Mouse (Mus musculus) myocyte (in vitro differentiated cells): ENCODE data around the gene Hist1h3a. TPM values are rescaled to one million over a fixed set of nuclear protein-coding genes. Genes with fewer than 3 reads are reported as not detected.

Source experiments
- H3K27me3 ChIP-seq: one replicate; pipeline ENCODE4 v1.6.1; 2011; ENCODE audit not compliant: control insufficient read depth, insufficient read depth, insufficient read length
- H3K36me3 ChIP-seq: one replicate; pipeline ENCODE4 v1.6.1; 2011; ENCODE audit not compliant: control insufficient read depth, insufficient read depth
- H3K4me2 ChIP-seq: one replicate; pipeline ENCODE4 v1.6.1; 2011; ENCODE audit warnings: low read depth, control low read depth
- H3K4me3 ChIP-seq: one replicate; pipeline ENCODE4 v1.5.1; 2011; ENCODE audit warnings: mild to moderate bottlenecking, control low read depth, moderate library complexity
- H3K79me2 ChIP-seq: one replicate; pipeline ENCODE4 v1.6.1; 2011; ENCODE audit not compliant: control insufficient read depth, insufficient read depth
- H3ac ChIP-seq: one replicate; pipeline ENCODE4 v1.6.1; 2011; ENCODE audit not compliant: control insufficient read depth, insufficient read length
- CEBPB ChIP-seq: IDR thresholded peaks from 2 replicates; pipeline ENCODE4 v1.6.1; 2011; ENCODE audit warnings: mild to moderate bottlenecking, moderate library complexity; ENCODE audit not compliant: poor library complexity, insufficient read depth, severe bottlenecking
- E2F4 ChIP-seq: IDR thresholded peaks from one replicate; pipeline ENCODE4 v1.6.1; 2011; ENCODE audit warnings: mild to moderate bottlenecking, control low read depth, moderate library complexity; ENCODE audit not compliant: insufficient read depth
- MAX ChIP-seq: IDR thresholded peaks from one replicate; pipeline ENCODE4 v1.6.1; 2011; ENCODE audit warnings: low read depth, mild to moderate bottlenecking, control low read depth
- MYOD1 ChIP-seq, 3 experiments: IDR thresholded peaks; one replicate each; pipeline ENCODE4 v1.6.1; 2011; ENCODE audit warnings: control low read depth in 2 of 3, low read depth in 2 of 3, mild to moderate bottlenecking in 2 of 3, moderate library complexity in 1 of 3; ENCODE audit not compliant: insufficient read length in 2 of 3, control insufficient read depth in 1 of 3
- MYOG ChIP-seq, 3 experiments: IDR thresholded peaks; one replicate each; pipeline ENCODE4 v1.6.1; 2011; ENCODE audit warnings: control low read depth in 2 of 3, low read depth in 2 of 3, mild to moderate bottlenecking in 2 of 3; ENCODE audit not compliant: insufficient read length in 2 of 3, control insufficient read depth in 1 of 3, insufficient read depth in 1 of 3
- POLR2A ChIP-seq: IDR thresholded peaks from one replicate; pipeline ENCODE4 v1.6.1; 2011; ENCODE audit warnings: low read depth, mild to moderate bottlenecking, control low read depth, moderate library complexity; ENCODE audit not compliant: insufficient read length
- POLR2AphosphoS2 ChIP-seq: IDR thresholded peaks from one replicate; pipeline ENCODE4 v1.6.1; 2011; ENCODE audit warnings: low read depth, control low read depth; ENCODE audit not compliant: insufficient read length
- REST ChIP-seq: IDR thresholded peaks from one replicate; pipeline ENCODE4 v1.6.1; 2011; ENCODE audit warnings: mild to moderate bottlenecking, control low read depth, moderate library complexity; ENCODE audit not compliant: insufficient read depth, insufficient read length
- SRF ChIP-seq: IDR thresholded peaks from one replicate; pipeline ENCODE4 v1.6.1; 2011; ENCODE audit warnings: low read depth; ENCODE audit not compliant: control insufficient read depth, insufficient read length
- TCF12 ChIP-seq: IDR thresholded peaks from one replicate; pipeline ENCODE4 v1.6.1; 2011; ENCODE audit warnings: mild to moderate bottlenecking, control low read depth; ENCODE audit not compliant: poor library complexity, insufficient read depth, severe bottlenecking
- TCF3 ChIP-seq: IDR thresholded peaks from one replicate; pipeline ENCODE4 v1.6.1; 2011; ENCODE audit warnings: low read depth, control low read depth; ENCODE audit not compliant: insufficient read length
- USF1 ChIP-seq: IDR thresholded peaks from one replicate; pipeline ENCODE4 v1.6.1; 2011; ENCODE audit warnings: low read depth, mild to moderate bottlenecking, control low read depth, moderate library complexity
- polyA plus RNA-seq: library from polyadenylated mRNA; unstranded; fragments of >200 nt; fragmentation: generic; extraction: Trizol; gene quantifications from one replicate; pipeline ENCODE4 v1.2.1, GENCODE M21; 2012; ENCODE audit warnings: missing spikeins

The Hist1h3a gene
- polyA plus RNA-seq, 1 experiment = 1.3 TPM

DNA sequence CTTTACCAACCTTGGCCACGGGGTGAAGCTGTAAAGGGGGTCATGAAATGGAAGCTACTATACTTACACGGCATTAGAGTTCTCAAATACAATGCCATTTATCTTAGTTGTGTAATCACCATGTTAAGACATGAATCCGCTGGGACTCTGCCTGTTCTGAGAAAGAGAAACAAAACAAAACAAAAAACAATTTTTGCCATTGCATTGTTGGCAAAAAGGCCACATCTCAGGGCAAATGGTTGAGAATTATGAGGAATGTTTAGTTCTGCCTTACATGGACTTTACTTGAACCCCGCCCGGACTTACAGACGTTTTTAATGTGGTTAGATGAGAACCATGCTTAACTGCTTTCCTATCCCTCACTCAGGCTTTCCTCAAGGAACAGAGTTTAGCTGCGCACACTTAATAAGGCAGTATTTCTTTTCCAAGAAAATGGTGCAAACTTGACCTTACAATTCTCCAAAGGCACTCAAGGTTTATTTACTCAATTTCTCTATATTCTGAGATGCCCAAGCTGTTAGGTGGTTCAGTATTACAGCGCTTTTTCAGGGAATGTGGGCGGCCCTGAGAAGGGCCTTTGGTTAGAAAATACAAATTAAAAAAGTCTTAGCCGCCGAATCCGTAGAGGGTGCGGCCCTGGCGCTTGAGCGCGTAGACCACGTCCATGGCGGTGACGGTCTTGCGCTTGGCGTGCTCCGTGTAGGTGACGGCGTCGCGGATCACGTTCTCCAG is 1.8 kb downstream of the Hist1h3a start:
- H3K4me3 ChIP-seq = peak overlapping the region; percentile 29
- H3K36me3 ChIP-seq = no peaks in the 10 kb centered on the region
- H3ac ChIP-seq = no peak overlapping the region
- TF ChIP-seq SRF (no peak), REST (no peak), CEBPB (no peak), USF1 (no peak), MAX (no peak), TCF12 (no peak), MYOG (IDR thresholded peaks at IDR 0.05; ENCODE audit: control insufficient read depth in 1 of 3, insufficient read depth in 1 of 3, insufficient read length in 2 of 3, low read depth in 2 of 3) (no peak), POLR2A (no peak), E2F4 (no peak), POLR2AphosphoS2 (no peak), TCF3 (no peak), MYOD1 (IDR thresholded peaks at IDR 0.05; ENCODE audit: control insufficient read depth in 1 of 3, insufficient read length in 2 of 3, low read depth in 2 of 3) (no peak)
- H3K27me3 ChIP-seq = no peaks in the 10 kb centered on the region
- peak overlapping the region; percentile 96 for H3K4me2 ChIP-seq
- no peaks in the 10 kb centered on the region for H3K79me2 ChIP-seq

DNA sequence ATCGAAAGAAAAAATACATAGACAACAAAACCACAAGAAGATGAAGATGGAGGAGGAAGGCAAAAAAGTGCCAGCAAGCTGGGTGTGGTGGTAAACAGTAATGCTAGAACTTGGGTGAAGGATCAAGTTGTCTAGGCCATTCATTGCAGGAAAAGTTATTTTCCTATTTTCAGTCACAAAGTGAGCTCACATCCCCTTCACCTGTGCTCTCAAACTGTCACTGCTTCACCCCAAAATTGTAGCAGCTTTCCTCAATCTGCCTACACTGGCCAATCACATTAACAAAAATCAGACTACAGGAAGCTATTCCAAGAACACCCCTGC is 2.3 kb downstream of the Hist1h3a start:
- Histone ChIP-seq H3ac (no peak overlapping the region), H3K79me2 (no peaks in the 10 kb centered on the region), H3K4me2 (peak overlapping the region; percentile 96), H3K27me3 (no peaks in the 10 kb centered on the region), H3K36me3 (no peaks in the 10 kb centered on the region), H3K4me3 (peak overlapping the region; percentile 29)
- TF ChIP-seq SRF = no peak
- TF ChIP-seq CEBPB = no peak
- no peak for TF ChIP-seq POLR2AphosphoS2
- no peak for TF ChIP-seq TCF12
- TF ChIP-seq POLR2A = no peak
- TF ChIP-seq REST = no peak

DNA sequence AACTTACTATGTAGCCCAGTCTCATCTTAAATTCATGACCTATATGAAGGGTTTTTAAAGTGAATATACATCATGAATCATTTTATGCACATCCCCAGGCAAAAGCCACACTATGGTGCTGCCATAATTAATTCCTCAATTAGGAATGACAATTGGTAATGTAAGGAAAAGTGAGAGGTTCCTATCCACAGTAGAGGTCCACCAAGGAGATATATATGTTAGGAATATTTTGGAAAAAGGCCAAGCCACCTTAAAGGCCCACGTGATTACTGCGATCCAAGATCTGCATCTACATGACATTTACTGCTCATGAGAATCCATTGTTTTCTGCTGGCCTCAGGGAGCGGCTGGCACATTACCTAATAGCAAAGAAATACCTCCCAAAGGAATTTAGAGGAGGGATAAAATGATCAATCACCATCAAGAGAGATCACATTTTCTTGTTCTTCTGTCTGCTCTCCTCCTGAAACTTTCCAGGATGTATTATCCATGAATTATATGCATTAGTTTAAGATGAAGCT is 2.9 kb downstream of the Hist1h3a start:
- Histone ChIP-seq H3ac (no peak overlapping the region), H3K36me3 (no peaks in the 10 kb centered on the region), H3K79me2 (no peaks in the 10 kb centered on the region), H3K4me3 (peak overlapping the region; percentile 29), H3K4me2 (peak overlapping the region; percentile 96), H3K27me3 (no peaks in the 10 kb centered on the region)
- TF ChIP-seq TCF3 (no peak), MAX (no peak), USF1 (no peak), MYOG (IDR thresholded peaks at IDR 0.05; ENCODE audit: control insufficient read depth in 1 of 3, insufficient read depth in 1 of 3, insufficient read length in 2 of 3, low read depth in 2 of 3) (no peak), POLR2AphosphoS2 (no peak), REST (no peak), POLR2A (no peak), SRF (no peak)

DNA sequence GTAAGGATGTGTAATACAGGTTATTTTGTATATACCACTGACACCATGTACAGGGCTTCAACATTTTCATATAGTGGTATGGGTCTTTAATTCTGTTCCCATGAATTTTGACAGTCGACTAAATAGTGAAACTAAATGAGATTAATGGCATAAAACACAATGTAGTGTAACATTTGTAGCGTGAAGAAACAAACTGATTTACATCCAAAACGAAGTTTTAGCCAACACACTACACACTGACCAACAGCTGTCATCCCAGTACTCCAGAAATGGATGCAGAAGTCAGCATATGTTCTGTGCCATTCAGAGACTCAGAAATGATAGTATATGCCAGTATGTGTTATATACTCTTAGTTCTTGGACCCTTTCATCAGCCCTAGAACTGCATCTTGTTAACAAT is 4.3 kb downstream of the Hist1h3a start:
- no peaks in the 10 kb centered on the region for H3K79me2 ChIP-seq
- H3K4me3 ChIP-seq = no peak overlapping the region
- no peak overlapping the region for H3ac ChIP-seq
- peak overlapping the region; percentile 75 for H3K4me2 ChIP-seq
- TF ChIP-seq REST = no peak
- no peak for TF ChIP-seq E2F4
- TF ChIP-seq CEBPB = no peak
- no peak for TF ChIP-seq SRF
- TF ChIP-seq MAX = no peak
- TF ChIP-seq TCF3 = no peak
- TF ChIP-seq TCF12 = no peak
- no peak for TF ChIP-seq MYOD1 (IDR thresholded peaks at IDR 0.05; ENCODE audit: control insufficient read depth in 1 of 3, insufficient read length in 2 of 3, low read depth in 2 of 3)
- no peak for TF ChIP-seq USF1
- no peaks in the 10 kb centered on the region for H3K36me3 ChIP-seq
- H3K27me3 ChIP-seq = no peaks in the 10 kb centered on the region

DNA sequence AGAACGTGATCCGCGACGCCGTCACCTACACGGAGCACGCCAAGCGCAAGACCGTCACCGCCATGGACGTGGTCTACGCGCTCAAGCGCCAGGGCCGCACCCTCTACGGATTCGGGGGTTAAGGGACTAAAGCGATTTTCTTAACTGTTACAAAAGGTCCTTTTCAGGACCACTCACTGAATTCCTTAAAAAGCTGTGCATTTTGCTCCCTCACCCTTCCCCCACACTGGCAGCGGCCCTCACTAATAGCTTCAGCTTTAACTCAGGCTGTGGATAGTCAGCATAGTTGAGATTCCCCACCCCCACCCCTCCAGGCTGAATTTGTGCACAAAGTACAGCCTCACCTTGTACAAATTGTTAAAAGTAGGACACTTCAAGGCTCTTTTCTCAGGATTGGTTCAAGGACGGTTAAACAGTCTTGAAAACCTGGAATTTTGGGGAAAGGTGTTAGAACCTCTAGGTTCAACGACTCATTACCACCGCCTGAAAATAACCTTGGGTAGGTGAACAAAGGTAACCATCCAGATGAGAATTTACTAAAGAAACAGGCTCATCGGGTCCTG is 4.9 kb downstream of the Hist1h3a start:
- peak overlapping the region; percentile 75 for H3K4me2 ChIP-seq
- TF ChIP-seq POLR2A (peak; percentile 69), TCF12 (no peak), POLR2AphosphoS2 (peak; percentile 90)
- no peaks in the 10 kb centered on the region for H3K27me3 ChIP-seq
- H3ac ChIP-seq = no peak overlapping the region
- H3K36me3 ChIP-seq = no peaks in the 10 kb centered on the region
- H3K79me2 ChIP-seq = no peaks in the 10 kb centered on the region
- H3K4me3 ChIP-seq = no peak overlapping the region
